Mouse (Mus musculus): ENCODE results near the gene Prps1l1. TPM values are rescaled to one million over a fixed set of nuclear protein-coding genes. Genes with fewer than 3 reads are reported as not detected.

Prps1l1 gene
- 0.09 and 0.11 TPM in 2 replicates for polyA plus RNA-seq (2015; fragmentation: Nextera tagmentation; extraction: Ambion mirVana)

DNA sequence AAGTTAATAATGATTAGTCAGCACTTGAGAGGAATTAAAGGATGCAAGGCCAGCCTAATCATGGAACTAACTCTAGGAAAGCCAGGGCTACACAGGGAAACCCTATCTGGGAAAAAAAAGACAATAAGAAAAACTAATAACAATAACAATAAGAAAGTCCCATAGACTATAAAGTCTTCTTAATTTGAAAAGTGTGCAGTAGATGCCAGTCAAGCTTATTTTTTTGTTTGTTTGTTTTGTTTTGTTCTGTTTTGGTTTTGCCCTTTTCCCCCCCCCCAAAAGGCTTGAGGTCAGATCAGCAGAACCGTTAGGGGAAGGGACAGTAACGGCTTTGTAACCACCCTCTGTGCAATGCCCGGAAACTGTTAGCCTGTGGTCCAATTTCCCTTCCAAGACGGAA, at the start of gene Prps1l1:
TSS of gene Prps1l1 (plus strand) at position 301 of the 400 bp plus-strand sequence.
- Histone ChIP-seq H3K36me3 (ENCODE audit: control insufficient read depth, insufficient read depth) (no peaks in the 10 kb centered on the region), H3K27ac (ENCODE audit: low read length) (no peak within 1 kb of the TSS), H3K4me3 (ENCODE audit: low read length) (no peak within 1 kb of the TSS), H3K9ac (ENCODE audit: low read length) (no peak within 1 kb of the TSS), H3K4me1 (ENCODE audit: control insufficient read depth, insufficient read depth, low read length) (no peaks in the 10 kb centered on the region), H3K9me3 (replicated peaks; ENCODE audit: control insufficient read depth, low read length) (no peaks in the 10 kb centered on the region), H3K4me2 (ENCODE audit: low read depth, low read length) (no peak within 1 kb of the TSS), H3K27me3 (ENCODE audit: control insufficient read depth, insufficient read depth, low read length) (no peaks in the 10 kb centered on the region)
- ATAC-seq (replicated peaks; ENCODE audit: extremely low read depth, insufficient read depth, low FRiP score), result no peak
- whole genome bisulfite sequencing, result 84% methylated on average over 4 of the region's 4 CpGs

DNA sequence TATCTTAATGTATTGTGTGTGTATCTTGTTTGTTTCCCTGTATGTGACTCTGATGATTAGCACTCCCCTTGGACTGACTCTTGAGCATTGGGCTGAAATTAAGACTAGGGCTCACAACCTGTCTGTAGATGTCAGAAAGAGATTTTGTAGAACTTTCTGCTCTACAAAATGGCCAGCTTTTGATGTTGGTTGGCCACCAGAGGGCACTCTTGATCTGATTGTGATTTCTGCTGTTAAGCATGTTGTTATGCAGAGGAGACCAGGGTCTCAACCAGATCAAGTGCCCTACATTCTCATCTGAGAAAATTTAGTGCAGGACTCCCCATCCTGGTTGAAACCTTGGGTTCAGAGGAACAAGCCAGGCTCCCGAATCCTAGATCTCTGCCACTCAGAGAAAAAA, 46.6 kb upstream of the Prps1l1 start:
- H3K36me3 ChIP-seq (ENCODE audit: control insufficient read depth, insufficient read depth), result no peaks in the 10 kb centered on the region
- ATAC-seq (replicated peaks; ENCODE audit: extremely low read depth, insufficient read depth, low FRiP score), result no peak
- no peak overlapping the region for H3K4me2 ChIP-seq (ENCODE audit: low read depth, low read length)
- 89% methylated on average over 1 of the region's 1 CpGs for WGBS
- no peak overlapping the region for H3K4me3 ChIP-seq (ENCODE audit: low read length)
- H3K9me3 ChIP-seq (replicated peaks; ENCODE audit: control insufficient read depth, low read length), result peaks cover 7% of the 10 kb centered on the region
- no peaks in the 10 kb centered on the region for H3K27me3 ChIP-seq (ENCODE audit: control insufficient read depth, insufficient read depth, low read length)
- H3K27ac ChIP-seq (ENCODE audit: low read length), result no peak overlapping the region
- no peak overlapping the region for H3K9ac ChIP-seq (ENCODE audit: low read length)
- H3K4me1 ChIP-seq (ENCODE audit: control insufficient read depth, insufficient read depth, low read length), result no peaks in the 10 kb centered on the region

DNA sequence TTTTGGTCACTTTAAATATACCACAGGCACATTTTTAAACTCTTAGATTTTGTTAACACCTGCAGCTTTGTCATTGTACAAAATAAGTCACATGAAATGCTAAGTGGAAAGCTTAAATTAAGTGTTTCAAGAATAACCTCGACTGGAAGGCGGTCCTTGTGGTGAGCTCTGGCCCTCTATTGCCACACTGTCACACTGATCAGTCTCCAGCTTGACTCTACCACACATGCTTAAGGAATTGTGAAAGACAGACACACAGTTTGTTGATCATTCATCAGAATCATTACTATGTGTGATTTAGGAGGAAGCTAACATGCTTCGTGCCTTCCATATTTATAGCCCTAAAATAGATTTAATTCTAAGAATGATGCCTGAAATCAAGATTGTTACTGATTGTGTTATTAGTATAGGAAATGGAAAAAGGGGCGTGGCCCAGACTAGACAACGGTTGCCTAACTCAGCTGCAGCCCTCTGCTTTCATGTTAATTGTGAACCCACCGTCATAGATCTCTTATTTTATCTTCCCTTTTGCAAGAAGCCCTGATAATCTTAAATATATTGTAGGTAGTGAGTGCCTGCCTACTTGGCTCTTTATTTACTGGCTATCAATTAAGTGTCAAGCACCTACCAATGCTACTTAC, 35.4 kb upstream of the Prps1l1 start:
- Histone ChIP-seq H3K27ac (ENCODE audit: low read length) (no peak overlapping the region), H3K9ac (ENCODE audit: low read length) (no peak overlapping the region), H3K36me3 (ENCODE audit: control insufficient read depth, insufficient read depth) (no peaks in the 10 kb centered on the region), H3K4me2 (ENCODE audit: low read depth, low read length) (no peak overlapping the region), H3K9me3 (replicated peaks; ENCODE audit: control insufficient read depth, low read length) (no peaks in the 10 kb centered on the region), H3K4me1 (ENCODE audit: control insufficient read depth, insufficient read depth, low read length) (no peaks in the 10 kb centered on the region), H3K27me3 (ENCODE audit: control insufficient read depth, insufficient read depth, low read length) (no peaks in the 10 kb centered on the region), H3K4me3 (ENCODE audit: low read length) (no peak overlapping the region)
- WGBS, result 63% methylated on average over 6 of the region's 6 CpGs
- no peak for ATAC-seq (replicated peaks; ENCODE audit: extremely low read depth, insufficient read depth, low FRiP score)

DNA sequence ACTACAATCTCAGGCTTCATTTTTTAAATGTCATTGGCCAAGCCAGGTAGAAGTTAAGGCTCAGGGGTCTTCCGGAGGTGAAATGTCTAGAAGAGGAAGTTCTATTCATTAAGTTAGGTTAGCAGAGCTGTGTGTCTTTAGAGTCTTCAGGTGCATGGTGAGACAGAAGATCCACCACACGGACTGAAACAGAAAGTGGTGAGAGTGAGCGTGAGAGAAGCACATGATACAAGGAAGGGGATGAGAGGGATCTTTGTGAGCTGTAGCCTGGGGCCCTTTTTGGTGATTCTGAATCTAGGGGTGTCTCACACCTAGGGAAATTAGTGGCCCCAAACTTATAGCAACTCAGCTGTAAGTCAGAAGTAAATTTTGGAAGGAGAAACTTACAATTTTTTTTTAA, 8.6 kb upstream of the Prps1l1 start:
- no peak overlapping the region for H3K27ac ChIP-seq (ENCODE audit: low read length)
- 0 out of 2 replicates have a peak, but pooled peaks cover 2% of the 10 kb centered on the region for H3K9me3 ChIP-seq (replicated peaks; ENCODE audit: control insufficient read depth, low read length)
- H3K36me3 ChIP-seq (ENCODE audit: control insufficient read depth, insufficient read depth), result no peaks in the 10 kb centered on the region
- no peak overlapping the region for H3K4me3 ChIP-seq (ENCODE audit: low read length)
- H3K9ac ChIP-seq (ENCODE audit: low read length), result no peak overlapping the region
- H3K27me3 ChIP-seq (ENCODE audit: control insufficient read depth, insufficient read depth, low read length), result no peaks in the 10 kb centered on the region
- ATAC-seq (replicated peaks; ENCODE audit: extremely low read depth, insufficient read depth, low FRiP score), result no peak
- WGBS, result 79% methylated on average over 3 of the region's 3 CpGs
- H3K4me1 ChIP-seq (ENCODE audit: control insufficient read depth, insufficient read depth, low read length), result no peaks in the 10 kb centered on the region
- H3K4me2 ChIP-seq (ENCODE audit: low read depth, low read length), result no peak overlapping the region

DNA sequence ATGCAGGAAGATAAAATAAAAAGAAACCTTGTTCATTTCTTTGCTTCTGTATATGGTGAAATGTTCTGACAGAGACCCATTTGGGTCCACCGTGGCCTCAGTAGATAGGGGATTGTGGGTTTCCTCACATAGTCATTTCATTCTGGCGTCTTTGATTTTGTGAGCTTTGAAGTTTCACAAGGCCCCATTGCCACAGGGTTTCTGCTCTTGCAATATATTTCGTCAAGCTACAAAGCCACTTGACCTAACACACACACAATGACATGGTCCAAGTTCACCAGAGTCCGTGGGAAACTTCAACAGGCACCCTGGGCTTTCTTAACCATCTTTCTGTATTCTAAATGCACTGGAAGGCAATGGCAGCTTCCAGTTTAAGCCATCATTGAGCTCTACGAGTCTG, 1.3 kb downstream of the Prps1l1 start:
- ATAC-seq (replicated peaks; ENCODE audit: extremely low read depth, insufficient read depth, low FRiP score), result no peak
- H3K4me3 ChIP-seq (ENCODE audit: low read length), result no peak overlapping the region
- no peaks in the 10 kb centered on the region for H3K4me1 ChIP-seq (ENCODE audit: control insufficient read depth, insufficient read depth, low read length)
- H3K36me3 ChIP-seq (ENCODE audit: control insufficient read depth, insufficient read depth), result no peaks in the 10 kb centered on the region
- H3K27ac ChIP-seq (ENCODE audit: low read length), result no peak overlapping the region
- no peak overlapping the region for H3K9ac ChIP-seq (ENCODE audit: low read length)
- no peak overlapping the region for H3K4me2 ChIP-seq (ENCODE audit: low read depth, low read length)
- no peaks in the 10 kb centered on the region for H3K27me3 ChIP-seq (ENCODE audit: control insufficient read depth, insufficient read depth, low read length)
- WGBS, result 76% methylated on average over 5 of the region's 5 CpGs
- H3K9me3 ChIP-seq (replicated peaks; ENCODE audit: control insufficient read depth, low read length), result no peaks in the 10 kb centered on the region

DNA sequence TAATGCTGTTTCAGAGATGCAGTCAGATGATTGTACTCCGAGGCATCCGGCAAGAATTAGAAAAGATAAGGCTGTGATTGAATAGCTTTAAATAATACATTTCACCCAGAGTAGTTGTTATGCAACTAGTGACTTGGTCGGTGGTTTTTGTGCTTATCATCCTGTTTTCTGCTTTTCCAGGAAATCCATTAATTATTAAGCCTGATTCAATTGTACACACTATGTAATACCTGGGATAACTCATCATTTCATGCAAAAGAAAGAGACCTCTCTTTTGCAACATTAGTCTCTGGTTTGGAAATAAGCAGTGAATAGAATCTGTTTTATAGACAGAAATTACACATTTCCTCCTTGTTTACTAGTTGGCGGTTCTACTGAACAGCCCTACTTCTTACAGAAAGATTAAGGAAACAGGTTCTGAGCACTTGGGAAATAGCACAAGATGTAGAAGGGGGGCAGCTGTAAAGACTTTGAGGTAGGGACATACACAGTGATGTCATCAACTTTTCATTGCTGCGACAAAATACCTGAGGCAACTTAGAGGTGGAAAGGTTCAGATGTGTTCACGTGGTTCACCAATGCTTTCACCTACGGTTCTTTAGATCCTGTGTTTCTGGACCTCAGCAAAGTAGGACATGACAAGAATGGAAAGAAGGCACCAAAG, 5.1 kb downstream of the Prps1l1 start:
- Histone ChIP-seq H3K9ac (ENCODE audit: low read length) (no peak overlapping the region), H3K4me3 (ENCODE audit: low read length) (no peak overlapping the region), H3K27ac (ENCODE audit: low read length) (no peak overlapping the region), H3K4me1 (ENCODE audit: control insufficient read depth, insufficient read depth, low read length) (no peaks in the 10 kb centered on the region), H3K36me3 (ENCODE audit: control insufficient read depth, insufficient read depth) (no peaks in the 10 kb centered on the region), H3K27me3 (ENCODE audit: control insufficient read depth, insufficient read depth, low read length) (no peaks in the 10 kb centered on the region), H3K9me3 (replicated peaks; ENCODE audit: control insufficient read depth, low read length) (no peaks in the 10 kb centered on the region), H3K4me2 (ENCODE audit: low read depth, low read length) (no peak overlapping the region)
- ATAC-seq (replicated peaks; ENCODE audit: extremely low read depth, insufficient read depth, low FRiP score), result no peak
- 75% methylated on average over 7 of the region's 7 CpGs for WGBS

DNA sequence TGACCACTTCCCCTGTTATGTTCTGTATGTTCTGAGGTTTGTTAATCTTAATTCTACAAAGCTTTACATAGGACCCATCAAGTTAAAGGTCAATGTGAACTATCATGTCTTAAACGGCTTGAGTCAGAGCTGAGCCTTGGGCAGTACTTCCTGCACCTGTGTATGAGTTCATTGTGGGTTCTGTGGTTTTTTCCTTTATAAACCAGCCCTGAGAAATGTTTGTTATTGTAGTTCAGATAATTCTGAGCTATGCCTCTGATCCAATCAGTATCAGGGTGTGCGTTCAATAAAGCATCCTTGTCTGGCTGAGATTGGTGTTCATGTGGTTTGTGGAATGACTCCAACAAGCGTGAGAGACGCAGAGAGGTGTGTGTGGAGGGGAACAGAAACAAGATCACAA, 5.8 kb downstream of the Prps1l1 start:
- Histone ChIP-seq H3K9ac (ENCODE audit: low read length) (no peak overlapping the region), H3K36me3 (ENCODE audit: control insufficient read depth, insufficient read depth) (no peaks in the 10 kb centered on the region), H3K4me2 (ENCODE audit: low read depth, low read length) (no peak overlapping the region), H3K9me3 (replicated peaks; ENCODE audit: control insufficient read depth, low read length) (0 out of 2 replicates have a peak, but pooled peaks cover under 1% of the 10 kb centered on the region), H3K27ac (ENCODE audit: low read length) (no peak overlapping the region), H3K27me3 (ENCODE audit: control insufficient read depth, insufficient read depth, low read length) (no peaks in the 10 kb centered on the region), H3K4me3 (ENCODE audit: low read length) (no peak overlapping the region), H3K4me1 (ENCODE audit: control insufficient read depth, insufficient read depth, low read length) (no peaks in the 10 kb centered on the region)
- 81% methylated on average over 4 of the region's 4 CpGs for WGBS
- no peak for ATAC-seq (replicated peaks; ENCODE audit: extremely low read depth, insufficient read depth, low FRiP score)

DNA sequence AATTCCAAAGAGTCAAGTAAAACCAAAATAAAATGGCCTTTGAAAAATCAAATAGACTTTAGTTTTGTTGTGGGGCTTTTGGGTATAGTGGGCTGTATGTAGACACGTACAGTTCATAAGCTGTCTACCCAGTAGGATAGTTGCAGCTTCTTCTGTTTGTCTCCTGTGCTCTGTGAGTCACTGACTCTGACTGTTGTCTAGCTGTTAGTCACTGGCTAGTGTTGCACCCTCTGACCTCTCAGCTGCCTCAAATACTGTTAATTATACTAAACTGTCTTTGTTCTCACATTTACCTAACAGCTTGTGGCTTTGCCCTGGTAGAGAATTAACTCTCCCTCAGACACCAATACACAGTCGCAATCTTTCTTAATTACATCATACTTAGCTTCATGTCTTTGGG, 7.3 kb downstream of the Prps1l1 start:
- Histone ChIP-seq H3K4me2 (ENCODE audit: low read depth, low read length) (no peak overlapping the region), H3K4me1 (ENCODE audit: control insufficient read depth, insufficient read depth, low read length) (no peaks in the 10 kb centered on the region), H3K9ac (ENCODE audit: low read length) (no peak overlapping the region), H3K27me3 (ENCODE audit: control insufficient read depth, insufficient read depth, low read length) (no peaks in the 10 kb centered on the region), H3K36me3 (ENCODE audit: control insufficient read depth, insufficient read depth) (no peaks in the 10 kb centered on the region), H3K27ac (ENCODE audit: low read length) (no peak overlapping the region), H3K9me3 (replicated peaks; ENCODE audit: control insufficient read depth, low read length) (0 out of 2 replicates have a peak, but pooled peaks cover 4% of the 10 kb centered on the region), H3K4me3 (ENCODE audit: low read length) (no peak overlapping the region)
- WGBS, result 86% methylated on average over 2 of the region's 2 CpGs
- no peak for ATAC-seq (replicated peaks; ENCODE audit: extremely low read depth, insufficient read depth, low FRiP score)

DNA sequence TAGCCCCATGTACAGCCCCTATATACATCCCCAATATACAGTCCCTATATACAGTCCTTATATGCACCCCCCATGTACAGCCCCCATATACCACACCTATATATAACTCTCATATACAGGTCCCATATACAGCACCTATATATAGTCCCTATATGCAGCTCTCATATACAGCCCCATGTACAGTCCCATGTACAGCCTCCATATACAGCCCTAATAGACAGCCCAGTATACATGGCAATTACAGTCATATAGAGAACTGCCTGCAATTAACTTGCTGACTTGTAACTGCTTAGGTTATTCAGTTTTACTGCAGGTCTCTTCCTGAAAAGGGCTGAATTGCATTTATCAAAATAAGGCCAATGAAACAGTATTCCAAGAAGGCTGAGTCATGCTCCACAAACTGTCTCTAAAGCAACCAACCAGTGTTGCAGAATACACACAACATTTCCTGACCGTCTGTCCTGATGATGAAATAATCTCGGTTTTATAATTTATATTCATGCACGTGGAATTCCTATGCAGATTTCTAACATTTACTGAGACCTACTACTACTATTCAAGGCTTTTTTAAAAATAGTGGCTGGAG, 13.1 kb downstream of the Prps1l1 start:
- Histone ChIP-seq H3K4me3 (ENCODE audit: low read length) (no peak overlapping the region), H3K9me3 (replicated peaks; ENCODE audit: control insufficient read depth, low read length) (0 out of 2 replicates have a peak, but pooled peaks cover 4% of the 10 kb centered on the region), H3K4me1 (ENCODE audit: control insufficient read depth, insufficient read depth, low read length) (no peaks in the 10 kb centered on the region), H3K27ac (ENCODE audit: low read length) (no peak overlapping the region), H3K4me2 (ENCODE audit: low read depth, low read length) (no peak overlapping the region), H3K9ac (ENCODE audit: low read length) (no peak overlapping the region), H3K27me3 (ENCODE audit: control insufficient read depth, insufficient read depth, low read length) (no peaks in the 10 kb centered on the region), H3K36me3 (ENCODE audit: control insufficient read depth, insufficient read depth) (no peaks in the 10 kb centered on the region)
- WGBS, result 83% methylated on average over 3 of the region's 3 CpGs
- no peak for ATAC-seq (replicated peaks; ENCODE audit: extremely low read depth, insufficient read depth, low FRiP score)
